Mouse (Mus musculus): ENCODE results near the gene Tmigd1. TPM values are rescaled to one million over a fixed set of nuclear protein-coding genes. Genes with fewer than 3 reads are reported as not detected.

The Tmigd1 gene
- polyA plus RNA-seq, 1 experiment from 2014 or later: not detected

DNA sequence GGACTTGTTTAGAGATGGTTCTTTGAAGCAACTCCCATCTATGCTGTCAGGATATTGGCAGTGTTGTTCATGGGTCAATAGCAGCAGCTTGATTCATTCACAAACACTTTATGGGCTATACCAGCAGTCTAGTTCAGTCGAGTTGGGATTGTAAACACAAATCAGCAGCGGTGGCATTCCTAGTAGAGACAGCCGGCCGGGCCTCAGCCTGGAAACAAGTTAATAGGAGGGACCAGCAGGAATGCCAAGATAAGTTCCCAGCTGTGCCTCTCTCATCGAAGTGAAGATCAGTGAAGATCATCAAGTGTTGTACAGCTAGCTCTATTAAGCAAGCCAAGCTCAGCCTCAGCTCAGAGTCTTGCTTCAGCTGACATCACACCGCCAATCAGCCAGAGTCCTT lies 5.6 kb upstream of the Tmigd1 start:
- Histone ChIP-seq H3K9ac (no peak overlapping the region), H3K4me3 (replicated peaks; ENCODE audit: low read length) (no peak overlapping the region), H3K4me2 (replicated peaks) (no peak overlapping the region), H3K27me3 (ENCODE audit: control insufficient read depth, insufficient read depth, low read length) (no peaks in the 10 kb centered on the region), H3K27ac (no peak overlapping the region), H3K4me1 (replicated peaks; ENCODE audit: control insufficient read depth, insufficient read depth, low read length) (no peaks in the 10 kb centered on the region), H3K9me3 (ENCODE audit: control insufficient read depth, low read length) (no peaks in the 10 kb centered on the region), H3K36me3 (replicated peaks; ENCODE audit: control insufficient read depth, insufficient read depth) (no peaks in the 10 kb centered on the region)
- no peak for DNase-seq (ENCODE audit: low spot score)
- WGBS: 74% methylated on average over 6 of the region's 6 CpGs
- ATAC-seq (ENCODE audit: low FRiP score): no peak

GRCm38 (mm10) chr11:76897126-76897525 lies 4.8 kb upstream of the Tmigd1 start:
- no peak overlapping the region for H3K4me2 ChIP-seq (replicated peaks)
- no peaks in the 10 kb centered on the region for H3K36me3 ChIP-seq (replicated peaks; ENCODE audit: control insufficient read depth, insufficient read depth)
- H3K4me3 ChIP-seq (replicated peaks; ENCODE audit: low read length): no peak overlapping the region
- WGBS: 80% methylated on average over 1 of the region's 1 CpGs
- no peaks in the 10 kb centered on the region for H3K9me3 ChIP-seq (ENCODE audit: control insufficient read depth, low read length)
- ATAC-seq (ENCODE audit: low FRiP score) (no peak), DNase-seq (ENCODE audit: low spot score) (no peak)
- no peaks in the 10 kb centered on the region for H3K27me3 ChIP-seq (ENCODE audit: control insufficient read depth, insufficient read depth, low read length)
- no peak overlapping the region for H3K9ac ChIP-seq
- no peaks in the 10 kb centered on the region for H3K4me1 ChIP-seq (replicated peaks; ENCODE audit: control insufficient read depth, insufficient read depth, low read length)
- H3K27ac ChIP-seq: no peak overlapping the region

DNA sequence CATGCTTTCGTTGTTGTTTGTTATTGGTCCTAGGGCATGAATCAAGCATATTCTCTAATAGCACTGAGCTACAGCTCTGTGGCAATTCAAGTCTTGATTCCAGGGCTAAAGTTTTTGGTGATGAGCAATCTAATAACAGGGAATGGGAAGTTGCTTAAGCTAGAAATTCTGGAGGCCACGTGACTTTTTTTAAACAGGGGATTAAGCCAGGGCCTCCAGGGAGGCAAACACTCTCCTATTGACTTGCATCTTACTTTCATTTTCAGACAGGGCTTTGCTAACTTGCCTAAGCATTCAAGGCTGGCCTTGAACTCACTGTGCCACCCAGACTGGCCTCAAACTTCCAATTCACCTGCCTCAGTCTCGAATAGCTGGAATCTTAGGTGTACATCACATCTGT lies 4.1 kb upstream of the Tmigd1 start:
- H3K4me2 ChIP-seq (replicated peaks): no peak overlapping the region
- ATAC-seq (ENCODE audit: low FRiP score) (no peak), DNase-seq (ENCODE audit: low spot score) (no peak)
- H3K4me3 ChIP-seq (replicated peaks; ENCODE audit: low read length): no peak overlapping the region
- no peak overlapping the region for H3K27ac ChIP-seq
- no peak overlapping the region for H3K9ac ChIP-seq
- H3K36me3 ChIP-seq (replicated peaks; ENCODE audit: control insufficient read depth, insufficient read depth): no peaks in the 10 kb centered on the region
- H3K4me1 ChIP-seq (replicated peaks; ENCODE audit: control insufficient read depth, insufficient read depth, low read length): no peaks in the 10 kb centered on the region
- H3K9me3 ChIP-seq (ENCODE audit: control insufficient read depth, low read length): no peaks in the 10 kb centered on the region
- H3K27me3 ChIP-seq (ENCODE audit: control insufficient read depth, insufficient read depth, low read length): no peaks in the 10 kb centered on the region
- 56% methylated on average over 3 of the region's 3 CpGs for WGBS

- no peak overlapping the region for H3K4me2 ChIP-seq (replicated peaks)
- no peaks in the 10 kb centered on the region for H3K4me1 ChIP-seq (replicated peaks; ENCODE audit: control insufficient read depth, insufficient read depth, low read length)
- H3K9ac ChIP-seq: no peak overlapping the region
- H3K36me3 ChIP-seq (replicated peaks; ENCODE audit: control insufficient read depth, insufficient read depth): no peaks in the 10 kb centered on the region
- no peaks in the 10 kb centered on the region for H3K27me3 ChIP-seq (ENCODE audit: control insufficient read depth, insufficient read depth, low read length)
- WGBS: 90% methylated on average over 3 of the region's 3 CpGs
- H3K4me3 ChIP-seq (replicated peaks; ENCODE audit: low read length): no peak overlapping the region
- DNase-seq (ENCODE audit: low spot score): no peak
- H3K9me3 ChIP-seq (ENCODE audit: control insufficient read depth, low read length): no peaks in the 10 kb centered on the region
- H3K27ac ChIP-seq: no peak overlapping the region
- no peak for ATAC-seq (ENCODE audit: low FRiP score)
These were observed 3.2 kb upstream of the Tmigd1 start for GRCm38 (mm10) chr11:76898751-76899150.

GRCm38 (mm10) chr11:76899758-76900738 lies 1.9 kb upstream of the Tmigd1 start:
- no peak for DNase-seq (ENCODE audit: low spot score)
- Histone ChIP-seq H3K27ac (no peak overlapping the region), H3K9me3 (ENCODE audit: control insufficient read depth, low read length) (no peaks in the 10 kb centered on the region), H3K4me1 (replicated peaks; ENCODE audit: control insufficient read depth, insufficient read depth, low read length) (no peaks in the 10 kb centered on the region), H3K9ac (no peak overlapping the region), H3K4me2 (replicated peaks) (no peak overlapping the region), H3K27me3 (ENCODE audit: control insufficient read depth, insufficient read depth, low read length) (no peaks in the 10 kb centered on the region), H3K36me3 (replicated peaks; ENCODE audit: control insufficient read depth, insufficient read depth) (no peaks in the 10 kb centered on the region), H3K4me3 (replicated peaks; ENCODE audit: low read length) (no peak overlapping the region)
- 68% methylated on average over 5 of the region's 5 CpGs for WGBS
- no peak for ATAC-seq (ENCODE audit: low FRiP score)

DNA sequence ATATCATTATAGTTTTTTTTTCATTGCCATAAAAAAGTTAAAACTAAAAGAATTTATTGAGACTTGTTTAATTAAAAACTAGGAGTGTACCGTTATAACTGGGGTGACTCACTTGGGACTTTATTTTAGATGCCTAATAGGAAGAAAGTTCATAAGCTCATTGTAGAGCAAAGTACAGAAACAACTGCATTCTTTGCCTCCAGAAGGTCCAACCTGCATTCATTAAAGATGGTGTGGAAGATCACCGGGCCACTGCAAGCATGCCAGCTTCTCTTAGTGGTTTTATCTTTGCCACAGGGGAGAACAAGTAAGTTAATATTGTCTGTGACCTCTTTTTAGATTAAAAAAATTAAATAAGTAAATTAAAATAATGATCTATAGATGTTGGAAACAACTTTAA lies 2.4 kb downstream of the Tmigd1 start:
- Histone ChIP-seq H3K4me3 (replicated peaks; ENCODE audit: low read length) (no peak overlapping the region), H3K36me3 (replicated peaks; ENCODE audit: control insufficient read depth, insufficient read depth) (no peaks in the 10 kb centered on the region), H3K4me1 (replicated peaks; ENCODE audit: control insufficient read depth, insufficient read depth, low read length) (no peaks in the 10 kb centered on the region), H3K9me3 (ENCODE audit: control insufficient read depth, low read length) (no peaks in the 10 kb centered on the region), H3K27me3 (ENCODE audit: control insufficient read depth, insufficient read depth, low read length) (no peaks in the 10 kb centered on the region), H3K27ac (no peak overlapping the region), H3K9ac (no peak overlapping the region), H3K4me2 (replicated peaks) (no peak overlapping the region)
- DNase-seq (ENCODE audit: low spot score) (no peak), ATAC-seq (ENCODE audit: low FRiP score) (no peak)
- 90% methylated on average over 2 of the region's 2 CpGs for WGBS

- H3K9ac ChIP-seq: no peak overlapping the region
- H3K4me3 ChIP-seq (replicated peaks; ENCODE audit: low read length): no peak overlapping the region
- 77% methylated on average over 7 of the region's 7 CpGs for WGBS
- ATAC-seq (ENCODE audit: low FRiP score) (no peak), DNase-seq (ENCODE audit: low spot score) (no peak)
- no peaks in the 10 kb centered on the region for H3K27me3 ChIP-seq (ENCODE audit: control insufficient read depth, insufficient read depth, low read length)
- no peak overlapping the region for H3K4me2 ChIP-seq (replicated peaks)
- H3K4me1 ChIP-seq (replicated peaks; ENCODE audit: control insufficient read depth, insufficient read depth, low read length): peaks cover 11% of the 10 kb centered on the region; the same call in 1 of the 2 replicates
- no peaks in the 10 kb centered on the region for H3K36me3 ChIP-seq (replicated peaks; ENCODE audit: control insufficient read depth, insufficient read depth)
- no peak overlapping the region for H3K27ac ChIP-seq
- no peaks in the 10 kb centered on the region for H3K9me3 ChIP-seq (ENCODE audit: control insufficient read depth, low read length)
These were observed 6.7 kb downstream of the Tmigd1 start for GRCm38 (mm10) chr11:76908651-76909050.

- no peak overlapping the region for H3K9ac ChIP-seq
- no peak overlapping the region for H3K4me2 ChIP-seq (replicated peaks)
- H3K27ac ChIP-seq: no peak overlapping the region
- 6% methylated on average over 3 of the region's 3 CpGs for whole genome bisulfite sequencing
- H3K9me3 ChIP-seq (ENCODE audit: control insufficient read depth, low read length): no peaks in the 10 kb centered on the region
- peaks cover 11% of the 10 kb centered on the region; the same call in 1 of the 2 replicates for H3K4me1 ChIP-seq (replicated peaks; ENCODE audit: control insufficient read depth, insufficient read depth, low read length)
- H3K4me3 ChIP-seq (replicated peaks; ENCODE audit: low read length): no peak overlapping the region
- no peaks in the 10 kb centered on the region for H3K36me3 ChIP-seq (replicated peaks; ENCODE audit: control insufficient read depth, insufficient read depth)
- no peaks in the 10 kb centered on the region for H3K27me3 ChIP-seq (ENCODE audit: control insufficient read depth, insufficient read depth, low read length)
- DNase-seq (ENCODE audit: low spot score) (no peak), ATAC-seq (ENCODE audit: low FRiP score) (peak; percentile 48; the same call in 1 of the 2 replicates)
These were observed 9.5 kb downstream of the Tmigd1 start for GRCm38 (mm10) chr11:76911325-76912054.

- Histone ChIP-seq H3K4me3 (replicated peaks; ENCODE audit: low read length) (no peak overlapping the region), H3K27ac (no peak overlapping the region), H3K4me2 (replicated peaks) (no peak overlapping the region), H3K9me3 (ENCODE audit: control insufficient read depth, low read length) (no peaks in the 10 kb centered on the region), H3K9ac (no peak overlapping the region), H3K4me1 (replicated peaks; ENCODE audit: control insufficient read depth, insufficient read depth, low read length) (peaks cover 11% of the 10 kb centered on the region; the same call in 1 of the 2 replicates), H3K27me3 (ENCODE audit: control insufficient read depth, insufficient read depth, low read length) (no peaks in the 10 kb centered on the region), H3K36me3 (replicated peaks; ENCODE audit: control insufficient read depth, insufficient read depth) (no peaks in the 10 kb centered on the region)
- DNase-seq (ENCODE audit: low spot score): no peak
- 41% methylated on average over 7 of the region's 7 CpGs for WGBS
- ATAC-seq (ENCODE audit: low FRiP score): no peak; the same call in 1 of the 2 replicates
These were observed 10.1 kb downstream of the Tmigd1 start for GRCm38 (mm10) chr11:76912055-76912395.
